Mouse (Mus musculus) lung, embryonic 16.5 days (tissue): ENCODE measurements around the gene Srcin1. TPM values are rescaled to one million over a fixed set of nuclear protein-coding genes. Genes with fewer than 3 reads are reported as not detected.

Experiments
- ATAC-seq: fragments of 200-750 bp; cut with Nextera tagmentation; 2 replicates; pipeline ENCODE4 v1.8.0; 2017; ENCODE audit warnings: low read depth, mild to moderate bottlenecking, moderate library complexity
- H3K27ac ChIP-seq: fragments of 300-500 bp; sonication (generic); 2 replicates; pipeline ENCODE4 v1.5.1; 2014; ENCODE audit warnings: mild to moderate bottlenecking, control low read depth, low read length
- H3K27me3 ChIP-seq: fragments of 300-500 bp; sonication (generic); 2 replicates; pipeline ENCODE4 v1.6.1; 2014; ENCODE audit warnings: low read depth, low read length, mixed read lengths; ENCODE audit not compliant: control insufficient read depth, insufficient read depth
- H3K36me3 ChIP-seq: fragments of 300-500 bp; sonication (generic); 2 replicates; pipeline ENCODE4 v1.6.1; 2014; ENCODE audit warnings: low read length; ENCODE audit not compliant: control insufficient read depth, insufficient read depth
- H3K4me1 ChIP-seq: fragments of 300-500 bp; sonication (generic); replicated peaks from 2 replicates; pipeline ENCODE4 v1.6.1; 2014; ENCODE audit warnings: low read length, mixed read lengths; ENCODE audit not compliant: control insufficient read depth, insufficient read depth
- H3K4me2 ChIP-seq: fragments of 300-500 bp; sonication (generic); 2 replicates; pipeline ENCODE4 v1.6.1; 2014; ENCODE audit warnings: low read depth, low read length, control low read depth
- H3K4me3 ChIP-seq: fragments of 300-500 bp; sonication (generic); 2 replicates; pipeline ENCODE4 v1.5.1; 2014; ENCODE audit warnings: mild to moderate bottlenecking, low read length, control low read depth
- H3K9ac ChIP-seq: fragments of 300-500 bp; sonication (generic); 2 replicates; pipeline ENCODE4 v1.6.1; 2014; ENCODE audit warnings: low read length, control low read depth
- H3K9me3 ChIP-seq: fragments of 300-500 bp; sonication (generic); 2 replicates; pipeline ENCODE4 v1.6.1; 2016; ENCODE audit warnings: low read length; ENCODE audit not compliant: control insufficient read depth
- WGBS: fragments of 180-500 bp; shearing (Covaris S2); extraction: QIAGEN DNeasy Blood & Tissue Kit; methylation state at CpG from one replicate; pipeline ENCODE4 v1.1.7; 2014; 5-methylcytosine and 5-hydroxymethylcytosine counted together
- polyA plus RNA-seq: library from polyadenylated mRNA; unstranded; fragments of >200 nt; fragmentation: Nextera tagmentation; extraction: Ambion mirVana; gene quantifications from 2 replicates; pipeline ENCODE4 v1.2.1, GENCODE M21; 2015

Srcin1 gene
- polyA plus RNA-seq, 1 experiment from 2014 or later = 0.70 TPM

- Histone ChIP-seq H3K36me3 (peaks cover 52% of the 10 kb centered on the region), H3K4me3 (no peak overlapping the region), H3K4me1 (no peaks in the 10 kb centered on the region), H3K9me3 (no peaks in the 10 kb centered on the region), H3K4me2 (no peak overlapping the region), H3K9ac (no peak overlapping the region), H3K27ac (no peak overlapping the region), H3K27me3 (no peaks in the 10 kb centered on the region)
- WGBS = 82% methylated on average over 6 of the region's 6 CpGs
- no peak for ATAC-seq
These were observed 113.4 kb downstream of the Srcin1 start for GRCm38 (mm10) chr11:97462538-97462937.

- H3K36me3 ChIP-seq = peaks cover 48% of the 10 kb centered on the region
- no peak overlapping the region for H3K4me3 ChIP-seq
- H3K4me1 ChIP-seq = no peaks in the 10 kb centered on the region
- H3K9ac ChIP-seq = no peak overlapping the region
- 88% methylated on average over 3 of the region's 3 CpGs for WGBS
- no peaks in the 10 kb centered on the region for H3K27me3 ChIP-seq
- no peaks in the 10 kb centered on the region for H3K9me3 ChIP-seq
- ATAC-seq = no peak
- H3K27ac ChIP-seq = no peak overlapping the region
- H3K4me2 ChIP-seq = no peak overlapping the region
These were observed 114.6 kb downstream of the Srcin1 start for GRCm38 (mm10) chr11:97461307-97461820.

Other genes starting within 250 kb of the Srcin1 start
- 0.11 and 0.14 TPM in 2 replicates for gene Gpr179, start 224.1 kb downstream of the Srcin1 start, polyA plus RNA-seq
- gene Socs7, start 213.6 kb downstream of the Srcin1 start, polyA plus RNA-seq = 3.2 TPM in 2 replicates
- gene Arhgap23, start 160.7 kb downstream of the Srcin1 start, polyA plus RNA-seq = 5.2 and 5.4 TPM in 2 replicates
- gene 4933428G20Rik, start 75.8 kb downstream of the Srcin1 start, polyA plus RNA-seq = 0.74 and 0.87 TPM in 2 replicates
- 1.1 and 2.1 TPM in 2 replicates for gene Epop, start 53.5 kb upstream of the Srcin1 start, polyA plus RNA-seq
- gene Mllt6, start 87.2 kb upstream of the Srcin1 start, polyA plus RNA-seq = 3.4 and 4.0 TPM in 2 replicates
- 57.5 and 66.6 TPM in 2 replicates for gene Cisd3, start 109.6 kb upstream of the Srcin1 start, polyA plus RNA-seq
- gene Pcgf2, start 124.3 kb upstream of the Srcin1 start, polyA plus RNA-seq = 16.2 and 16.5 TPM in 2 replicates
- 430 and 457 TPM in 2 replicates for gene Psmb3, start 127.2 kb upstream of the Srcin1 start, polyA plus RNA-seq
- gene Pip4k2b, start 168.5 kb upstream of the Srcin1 start, polyA plus RNA-seq = 1.3 and 2.2 TPM in 2 replicates
- gene Cwc25, start 190.4 kb upstream of the Srcin1 start, polyA plus RNA-seq = 16.1 and 18.5 TPM in 2 replicates
- 0.35 TPM in 1 of 2 replicates, not detected in the other for gene 1700001P01Rik, start 199.7 kb upstream of the Srcin1 start, polyA plus RNA-seq
- 495 and 578 TPM in 2 replicates for gene Rpl23, start 206.3 kb upstream of the Srcin1 start, polyA plus RNA-seq
- 163 and 167 TPM in 2 replicates for gene Lasp1, start 222.8 kb upstream of the Srcin1 start, polyA plus RNA-seq